Mouse (Mus musculus): ENCODE data around the gene Gm21663. TPM values are rescaled to one million over a fixed set of nuclear protein-coding genes. Genes with fewer than 3 reads are reported as not detected.

Gm21663 gene
- polyA plus RNA-seq, 1 experiment from 2014 or later: not detected

GRCm38 (mm10) chr5:25889746-25890382 lies 52.3 kb downstream of the Gm21663 start:
- H3K4me3 ChIP-seq (ENCODE audit: low read depth, low read length): no peak overlapping the region
- no peak for DNase-seq (ENCODE audit: low spot score)
- no peak for ATAC-seq (ENCODE audit: insufficient number of reproducible peaks, low FRiP score, low TSS enrichment, low read depth)
- 51% methylated on average over 3 of the region's 3 CpGs for WGBS
- no peaks in the 10 kb centered on the region for H3K36me3 ChIP-seq (ENCODE audit: control insufficient read depth, insufficient read depth, low read length)
- H3K27me3 ChIP-seq (ENCODE audit: control insufficient read depth, insufficient read depth, low read length): no peaks in the 10 kb centered on the region
- H3K27ac ChIP-seq (replicated peaks; ENCODE audit: low read depth, low read length): no peak overlapping the region
- no peak overlapping the region for H3K4me2 ChIP-seq (ENCODE audit: low read depth, severe bottlenecking)
- no peak overlapping the region for H3K9ac ChIP-seq (ENCODE audit: low read length)
- no peaks in the 10 kb centered on the region for H3K4me1 ChIP-seq (ENCODE audit: control insufficient read depth, insufficient read depth, low read length)
- peaks cover 3% of the 10 kb centered on the region; the same call in 1 of the 2 replicates for H3K9me3 ChIP-seq (ENCODE audit: control insufficient read depth, low read length)

- WGBS: 81% methylated on average over 3 of the region's 3 CpGs
- Histone ChIP-seq H3K9ac (ENCODE audit: low read length) (no peak overlapping the region), H3K9me3 (ENCODE audit: control insufficient read depth, low read length) (peaks cover 3% of the 10 kb centered on the region; the same call in 1 of the 2 replicates), H3K27me3 (ENCODE audit: control insufficient read depth, insufficient read depth, low read length) (no peaks in the 10 kb centered on the region), H3K27ac (replicated peaks; ENCODE audit: low read depth, low read length) (no peak overlapping the region), H3K36me3 (ENCODE audit: control insufficient read depth, insufficient read depth, low read length) (no peaks in the 10 kb centered on the region), H3K4me3 (ENCODE audit: low read depth, low read length) (no peak overlapping the region), H3K4me2 (ENCODE audit: low read depth, severe bottlenecking) (no peak overlapping the region), H3K4me1 (ENCODE audit: control insufficient read depth, insufficient read depth, low read length) (no peaks in the 10 kb centered on the region)
- ATAC-seq (ENCODE audit: insufficient number of reproducible peaks, low FRiP score, low TSS enrichment, low read depth) (no peak), DNase-seq (ENCODE audit: low spot score) (peak; percentile 14)
Measured at GRCm38 (mm10) chr5:25886708-25887107, 55.5 kb downstream of the Gm21663 start.

Other genes with a start within 250 kb of the Gm21663 start
- gene Xrcc2, start 236.6 kb downstream of the Gm21663 start, polyA plus RNA-seq (2014; fragmentation: Nextera tagmentation; extraction: Ambion mirVana): 13.0 and 14.0 TPM in 2 replicates
- gene Actr3b, start 182.4 kb downstream of the Gm21663 start, polyA plus RNA-seq (2014; fragmentation: Nextera tagmentation; extraction: Ambion mirVana): 3.2 and 3.5 TPM in 2 replicates
- not detected in 2 replicates for gene Gm21671, start 12.0 kb upstream of the Gm21663 start, polyA plus RNA-seq (2014; fragmentation: Nextera tagmentation; extraction: Ambion mirVana)
- not detected in 2 replicates for gene Gm21680, start 30.3 kb upstream of the Gm21663 start, polyA plus RNA-seq (2014; fragmentation: Nextera tagmentation; extraction: Ambion mirVana)
- gene Gm21698, start 46.3 kb upstream of the Gm21663 start, polyA plus RNA-seq (2014; fragmentation: Nextera tagmentation; extraction: Ambion mirVana): not detected in 2 replicates
- not detected in 2 replicates for gene Gm1979, start 62.4 kb upstream of the Gm21663 start, polyA plus RNA-seq (2014; fragmentation: Nextera tagmentation; extraction: Ambion mirVana)
- 0.11 TPM in 1 of 2 replicates, not detected in the other for gene Gm5862, start 80.5 kb upstream of the Gm21663 start, polyA plus RNA-seq (2014; fragmentation: Nextera tagmentation; extraction: Ambion mirVana)
- 0.07 TPM in 1 of 2 replicates, not detected in the other for gene Speer4a, start 97.2 kb upstream of the Gm21663 start, polyA plus RNA-seq (2014; fragmentation: Nextera tagmentation; extraction: Ambion mirVana)
- not detected in 2 replicates for gene Gm7347, start 116.2 kb upstream of the Gm21663 start, polyA plus RNA-seq (2014; fragmentation: Nextera tagmentation; extraction: Ambion mirVana)
- gene Gm10471, start 146.9 kb upstream of the Gm21663 start, polyA plus RNA-seq (2014; fragmentation: Nextera tagmentation; extraction: Ambion mirVana): not detected in 2 replicates
- not detected in 2 replicates for gene 5031410I06Rik, start 163.0 kb upstream of the Gm21663 start, polyA plus RNA-seq (2014; fragmentation: Nextera tagmentation; extraction: Ambion mirVana)
- not detected in 2 replicates for gene Gm10220, start 179.0 kb upstream of the Gm21663 start, polyA plus RNA-seq (2014; fragmentation: Nextera tagmentation; extraction: Ambion mirVana)